Mouse (Mus musculus): ENCODE data around the gene Ube2g1. TPM values are rescaled to one million over a fixed set of nuclear protein-coding genes. Genes with fewer than 3 reads are reported as not detected.
"Not testable (repeated sequence)": the region's sequence is repeated elsewhere in the genome, so short reads cannot be mapped to it uniquely, and the experiment has no call there.

Ube2g1 gene
- polyA plus RNA-seq, 1 experiment: 4.6 TPM

- 14% methylated on average over 5 of the region's 5 CpGs for WGBS
- no peak for DNase-seq (ENCODE audit: low read depth, low spot score)
These were observed 81.2 kb downstream of the Ube2g1 start for GRCm38 (mm10) chr11:72688242-72688641.

- 45% methylated on average over 3 of the region's 3 CpGs for WGBS
- DNase-seq (ENCODE audit: low read depth, low spot score): no peak
These were observed 82.0 kb downstream of the Ube2g1 start for GRCm38 (mm10) chr11:72689115-72689514.

GRCm38 (mm10) chr11:72689551-72690510, 82.7 kb downstream of the Ube2g1 start, which contains the start of gene Ankfy1:
Ankfy1 (plus strand) TSS chr11:72690006.
- peak; percentile 95 for DNase-seq (ENCODE audit: low read depth, low spot score)
- under 1% methylated on average over 56 of the region's 56 CpGs for WGBS

GRCm38 (mm10) chr11:72692353-72692752, 85.3 kb downstream of the Ube2g1 start:
- 85% methylated on average over 4 of the region's 4 CpGs for WGBS
- no peak for DNase-seq (ENCODE audit: low read depth, low spot score)

- no peak for DNase-seq (ENCODE audit: low read depth, low spot score)
- WGBS: 50% methylated on average over 3 of the region's 3 CpGs
These were observed 87.9 kb downstream of the Ube2g1 start for GRCm38 (mm10) chr11:72695025-72695424.

GRCm38 (mm10) chr11:72696368-72696971, 89.4 kb downstream of the Ube2g1 start:
- 95% methylated on average over 2 of the region's 2 CpGs for WGBS
- no peak for DNase-seq (ENCODE audit: low read depth, low spot score)

- DNase-seq (ENCODE audit: low read depth, low spot score): no peak
These were observed 90.2 kb downstream of the Ube2g1 start for GRCm38 (mm10) chr11:72697323-72697722.

- DNase-seq (ENCODE audit: low read depth, low spot score): not testable (repeated sequence)
- WGBS: 83% methylated on average over 2 of the region's 2 CpGs
These were observed 98.0 kb downstream of the Ube2g1 start for GRCm38 (mm10) chr11:72705111-72705510.

GRCm38 (mm10) chr11:72712721-72713120, 105.6 kb downstream of the Ube2g1 start:
- DNase-seq (ENCODE audit: low read depth, low spot score): no peak
- 62% methylated on average over 5 of the region's 5 CpGs for WGBS

- DNase-seq (ENCODE audit: low read depth, low spot score): no peak
- WGBS: 79% methylated on average over 3 of the region's 3 CpGs
These were observed 111.1 kb downstream of the Ube2g1 start for GRCm38 (mm10) chr11:72718161-72718560.

- 48% methylated on average over 2 of the region's 2 CpGs for WGBS
- DNase-seq (ENCODE audit: low read depth, low spot score): no peak
These were observed 116.1 kb downstream of the Ube2g1 start for GRCm38 (mm10) chr11:72723165-72723564.

- DNase-seq (ENCODE audit: low read depth, low spot score): no peak
These were observed 116.8 kb downstream of the Ube2g1 start for GRCm38 (mm10) chr11:72723871-72724270.

- no peak for DNase-seq (ENCODE audit: low read depth, low spot score)
These were observed 118.9 kb downstream of the Ube2g1 start for GRCm38 (mm10) chr11:72726023-72726422.

- 74% methylated on average over 3 of the region's 3 CpGs for WGBS
- no peak for DNase-seq (ENCODE audit: low read depth, low spot score)
These were observed 126.7 kb downstream of the Ube2g1 start for GRCm38 (mm10) chr11:72733736-72734135.

- DNase-seq (ENCODE audit: low read depth, low spot score): no peak
- WGBS: 57% methylated on average over 4 of the region's 4 CpGs
These were observed 127.9 kb downstream of the Ube2g1 start for GRCm38 (mm10) chr11:72734840-72735518.

- WGBS: 84% methylated on average over 2 of the region's 2 CpGs
- DNase-seq (ENCODE audit: low read depth, low spot score): no peak
These were observed 128.4 kb downstream of the Ube2g1 start for GRCm38 (mm10) chr11:72735519-72735860.

Other genes with a start within 250 kb of the Ube2g1 start
- gene Tekt1, start 244.8 kb upstream of the Ube2g1 start, polyA plus RNA-seq (2012; rRNA removed): not detected in 2 replicates
- gene Smtnl2, start 195.6 kb upstream of the Ube2g1 start, polyA plus RNA-seq (2012; rRNA removed): 1.9 and 2.6 TPM in 2 replicates
- 51.0 and 54.3 TPM in 2 replicates for gene Ggt6, start 171.8 kb upstream of the Ube2g1 start, polyA plus RNA-seq (2012; rRNA removed)
- gene Mybbp1a, start 165.9 kb upstream of the Ube2g1 start, polyA plus RNA-seq (2012; rRNA removed): 34.1 and 39.2 TPM in 2 replicates
- 15.1 and 42.2 TPM in 2 replicates for gene Spns2, start 117.4 kb upstream of the Ube2g1 start, polyA plus RNA-seq (2012; rRNA removed)
- gene Spns3, start 56.8 kb upstream of the Ube2g1 start, polyA plus RNA-seq (2012; rRNA removed): 2.5 and 7.4 TPM in 2 replicates
- gene Ankfy1, start 82.7 kb downstream of the Ube2g1 start, polyA plus RNA-seq (2012; rRNA removed): 25.5 and 35.2 TPM in 2 replicates
- gene Cyb5d2, start 188.9 kb downstream of the Ube2g1 start, polyA plus RNA-seq (2012; rRNA removed): 3.9 and 5.8 TPM in 2 replicates
- 56.0 and 81.0 TPM in 2 replicates for gene Zzef1, start 188.9 kb downstream of the Ube2g1 start, polyA plus RNA-seq (2012; rRNA removed)

All from large intestine, adult 2 months (tissue).